Mouse (Mus musculus) neural tube, embryonic 11.5 days (tissue): ENCODE measurements at regions not wholly inside any gene's neighbourhood (a gene's known extent, or its start where the extent isn't known, plus 50 kb on each side); places are given as distances from the start of the nearest gene placed in this dataset.
A peak's percentile ranks its signal among the peaks of the same experiment; 100 is the strongest.

Experiments used
- ATAC-seq: fragments of 200-750 bp; cut with Nextera tagmentation; 2 replicates; pipeline ENCODE4 v1.8.0; 2017; ENCODE audit warnings: moderate number of reproducible peaks, mild to moderate bottlenecking, moderate TSS enrichment, moderate library complexity; ENCODE audit not compliant: insufficient read depth, low FRiP score, low TSS enrichment
- DNase-seq: peaks from one replicate; pipeline ENCODE4 v3.0.0-alpha.2; 2015; ENCODE audit warnings: low spot score
- H3K27ac ChIP-seq: fragments of 300-500 bp; sonication (generic); 2 replicates; pipeline ENCODE4 v1.5.1; 2014; ENCODE audit warnings: low read depth, mild to moderate bottlenecking, low read length
- H3K27me3 ChIP-seq: fragments of 300-500 bp; sonication (generic); 2 replicates; pipeline ENCODE4 v1.6.1; 2014; ENCODE audit warnings: mild to moderate bottlenecking, low read length, mixed read lengths; ENCODE audit not compliant: control insufficient read depth, insufficient read depth
- H3K36me3 ChIP-seq: fragments of 300-500 bp; sonication (generic); 2 replicates; pipeline ENCODE4 v1.6.1; 2014; ENCODE audit warnings: mild to moderate bottlenecking, low read length, moderate library complexity, mixed read lengths; ENCODE audit not compliant: control insufficient read depth, insufficient read depth
- H3K4me1 ChIP-seq: fragments of 300-500 bp; sonication (generic); 2 replicates; pipeline ENCODE4 v1.6.1; 2014; ENCODE audit warnings: low read length, mixed read lengths; ENCODE audit not compliant: control insufficient read depth, insufficient read depth
- H3K4me2 ChIP-seq: fragments of 300-500 bp; sonication (generic); 2 replicates; pipeline ENCODE4 v1.6.1; 2014; ENCODE audit warnings: low read depth, mild to moderate bottlenecking, moderate library complexity
- H3K4me3 ChIP-seq: fragments of 300-500 bp; sonication (generic); 2 replicates; pipeline ENCODE4 v1.5.1; 2014; ENCODE audit warnings: low read depth, low read length
- H3K9ac ChIP-seq: fragments of 300-500 bp; sonication (generic); 2 replicates; pipeline ENCODE4 v1.6.1; 2014; ENCODE audit warnings: mild to moderate bottlenecking, low read length
- H3K9me3 ChIP-seq: fragments of 300-500 bp; sonication (generic); 2 replicates; pipeline ENCODE4 v1.6.1; 2016; ENCODE audit warnings: low read length; ENCODE audit not compliant: control insufficient read depth
- WGBS: fragments of 180-500 bp; shearing (Covaris S2); extraction: QIAGEN DNeasy Blood & Tissue Kit; methylation state at CpG from one replicate; pipeline ENCODE4 v1.1.7; 2014; 5-methylcytosine and 5-hydroxymethylcytosine counted together

GRCm38 (mm10) chr5:74879098-74880047 is 165.2 kb downstream of the Chic2 start:
- no peak overlapping the region for H3K9ac ChIP-seq
- H3K4me1 ChIP-seq = no peaks in the 10 kb centered on the region
- WGBS = 72% methylated on average over 13 of the region's 13 CpGs
- no peaks in the 10 kb centered on the region for H3K36me3 ChIP-seq
- no peak overlapping the region for H3K4me2 ChIP-seq
- H3K27ac ChIP-seq = no peak overlapping the region
- DNase-seq = peak; percentile 28
- H3K9me3 ChIP-seq = no peaks in the 10 kb centered on the region
- H3K4me3 ChIP-seq = no peak overlapping the region
- ATAC-seq = no peak
- no peaks in the 10 kb centered on the region for H3K27me3 ChIP-seq

DNA sequence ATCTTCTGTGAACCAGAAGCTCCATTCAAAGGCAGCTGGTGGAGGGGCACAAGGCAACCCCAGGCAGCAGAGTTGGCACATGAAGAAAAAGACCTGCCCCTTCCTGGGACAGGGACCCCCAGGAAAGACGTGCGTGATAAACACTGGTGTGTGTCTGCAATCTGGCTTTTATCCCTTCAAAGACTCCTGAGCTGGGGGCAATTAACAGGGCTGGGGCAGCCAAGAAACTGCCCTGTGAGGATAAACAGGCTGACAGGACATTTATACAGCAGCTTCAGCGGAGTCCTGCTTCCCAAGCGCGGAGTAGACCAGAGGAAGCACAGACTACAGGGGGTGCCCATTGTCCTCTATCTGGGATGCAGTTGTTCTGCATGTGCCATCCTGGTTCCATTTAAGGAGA is 167.0 kb downstream of the Chic2 start:
- WGBS = 33% methylated on average over 5 of the region's 5 CpGs
- H3K9ac ChIP-seq = no peak overlapping the region
- H3K4me3 ChIP-seq = no peak overlapping the region
- H3K4me2 ChIP-seq = no peak overlapping the region
- no peak for ATAC-seq
- H3K27ac ChIP-seq = no peak overlapping the region
- no peaks in the 10 kb centered on the region for H3K4me1 ChIP-seq
- H3K27me3 ChIP-seq = no peaks in the 10 kb centered on the region
- no peak for DNase-seq
- no peaks in the 10 kb centered on the region for H3K9me3 ChIP-seq
- H3K36me3 ChIP-seq = no peaks in the 10 kb centered on the region

DNA sequence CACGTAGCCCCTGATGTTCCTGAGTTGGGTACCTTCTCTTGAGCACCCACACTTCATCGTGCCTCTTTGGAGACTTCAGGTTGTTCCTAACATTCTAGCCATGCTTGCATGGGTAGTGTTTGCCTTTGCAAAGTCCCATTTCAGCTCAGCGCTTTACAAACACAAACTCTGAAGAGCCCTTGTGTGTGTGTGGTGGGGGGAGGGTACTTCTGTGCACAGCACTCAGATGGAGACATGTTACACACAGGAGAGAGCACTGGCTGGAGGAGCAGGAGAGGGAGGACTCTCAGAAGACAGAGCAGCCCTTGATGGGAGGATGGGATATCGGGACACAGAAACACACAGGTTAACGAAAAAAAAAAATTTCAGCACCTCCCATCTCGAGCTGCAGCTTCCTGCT is 167.4 kb downstream of the Chic2 start:
- H3K9me3 ChIP-seq = no peaks in the 10 kb centered on the region
- DNase-seq = no peak
- no peaks in the 10 kb centered on the region for H3K4me1 ChIP-seq
- WGBS = 79% methylated on average over 6 of the region's 6 CpGs
- no peaks in the 10 kb centered on the region for H3K27me3 ChIP-seq
- H3K27ac ChIP-seq = no peak overlapping the region
- H3K9ac ChIP-seq = no peak overlapping the region
- ATAC-seq = no peak
- H3K4me2 ChIP-seq = no peak overlapping the region
- H3K36me3 ChIP-seq = no peaks in the 10 kb centered on the region
- no peak overlapping the region for H3K4me3 ChIP-seq

DNA sequence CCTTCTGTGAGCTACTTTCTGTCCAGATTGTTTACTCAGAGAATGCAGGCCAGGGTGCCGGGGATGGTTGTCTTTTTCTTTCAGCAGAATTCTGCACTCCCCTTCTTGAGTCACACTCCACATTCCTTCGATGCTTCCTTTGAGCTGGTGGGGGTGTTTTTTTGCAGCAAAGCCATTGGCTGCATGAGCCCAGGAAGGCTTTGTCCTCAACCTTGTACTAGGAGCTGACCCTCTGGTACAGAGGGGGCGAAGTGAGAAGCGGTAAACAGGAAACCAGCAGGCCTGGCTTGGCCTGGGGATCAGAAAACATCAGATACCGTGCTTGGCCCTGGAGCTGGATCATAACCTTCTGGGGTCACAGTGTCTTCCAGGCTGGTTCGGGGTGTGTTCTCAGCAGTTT is 169.9 kb downstream of the Chic2 start:
- no peak overlapping the region for H3K4me2 ChIP-seq
- H3K27ac ChIP-seq = no peak overlapping the region
- H3K4me1 ChIP-seq = no peaks in the 10 kb centered on the region
- no peak overlapping the region for H3K9ac ChIP-seq
- H3K4me3 ChIP-seq = no peak overlapping the region
- no peaks in the 10 kb centered on the region for H3K9me3 ChIP-seq
- H3K27me3 ChIP-seq = no peaks in the 10 kb centered on the region
- 57% methylated on average over 6 of the region's 6 CpGs for WGBS
- ATAC-seq = no peak
- H3K36me3 ChIP-seq = no peaks in the 10 kb centered on the region
- DNase-seq = no peak

GRCm38 (mm10) chr5:74870615-74871014 is 167.9 kb upstream of the Lnx1 start:
- ATAC-seq (no peak), DNase-seq (no peak)
- WGBS = 83% methylated on average over 12 of the region's 12 CpGs
- Histone ChIP-seq H3K9me3 (no peaks in the 10 kb centered on the region), H3K27me3 (no peaks in the 10 kb centered on the region), H3K4me3 (no peak overlapping the region), H3K27ac (no peak overlapping the region), H3K4me2 (no peak overlapping the region), H3K9ac (no peak overlapping the region), H3K4me1 (no peaks in the 10 kb centered on the region), H3K36me3 (no peaks in the 10 kb centered on the region)

GRCm38 (mm10) chr5:74867113-74867785 is 164.5 kb upstream of the Lnx1 start:
- H3K4me2 ChIP-seq = no peak overlapping the region
- WGBS = 92% methylated on average over 11 of the region's 11 CpGs
- H3K9me3 ChIP-seq = no peaks in the 10 kb centered on the region
- no peaks in the 10 kb centered on the region for H3K27me3 ChIP-seq
- H3K4me3 ChIP-seq = no peak overlapping the region
- ATAC-seq (no peak), DNase-seq (no peak)
- H3K27ac ChIP-seq = no peak overlapping the region
- no peaks in the 10 kb centered on the region for H3K36me3 ChIP-seq
- H3K4me1 ChIP-seq = no peaks in the 10 kb centered on the region
- H3K9ac ChIP-seq = no peak overlapping the region

- ATAC-seq = no peak
- no peaks in the 10 kb centered on the region for H3K27me3 ChIP-seq
- WGBS = 81% methylated on average over 7 of the region's 7 CpGs
These were observed 164.0 kb upstream of the Lnx1 start for GRCm38 (mm10) chr5:74866697-74867096.

DNA sequence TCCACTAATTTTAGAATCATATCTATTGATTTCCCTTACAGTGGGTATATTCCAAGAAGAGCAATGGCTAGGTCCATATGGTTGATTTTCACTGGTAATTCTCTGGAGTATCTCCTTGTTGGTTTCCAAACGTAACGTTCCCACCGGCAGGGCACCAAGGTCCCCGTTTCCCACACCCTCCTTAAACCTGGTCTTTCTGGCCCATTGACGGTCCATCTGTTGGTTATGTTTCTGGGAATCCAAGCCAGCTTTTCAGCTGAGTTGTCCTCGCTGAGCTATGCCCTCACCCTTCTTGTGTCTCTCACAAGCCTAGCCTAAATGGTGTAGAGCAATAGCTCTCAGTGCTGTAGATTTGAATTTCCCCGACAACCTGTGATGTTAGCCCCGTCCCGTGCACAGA is 162.7 kb upstream of the Lnx1 start:
- 92% methylated on average over 9 of the region's 9 CpGs for WGBS
- H3K4me2 ChIP-seq = no peak overlapping the region
- DNase-seq = no peak
- no peaks in the 10 kb centered on the region for H3K36me3 ChIP-seq
- ATAC-seq = no peak
- no peak overlapping the region for H3K27ac ChIP-seq
- no peaks in the 10 kb centered on the region for H3K9me3 ChIP-seq
- H3K4me1 ChIP-seq = no peaks in the 10 kb centered on the region
- H3K4me3 ChIP-seq = no peak overlapping the region
- no peaks in the 10 kb centered on the region for H3K27me3 ChIP-seq
- H3K9ac ChIP-seq = no peak overlapping the region

More at GRCm38 (mm10) chr5:74866697-74867096, 164.0 kb upstream of the Lnx1 start:
- no peaks in the 10 kb centered on the region for H3K9me3 ChIP-seq
- H3K36me3 ChIP-seq = no peaks in the 10 kb centered on the region
- no peaks in the 10 kb centered on the region for H3K4me1 ChIP-seq
- no peak overlapping the region for H3K27ac ChIP-seq
- DNase-seq = no peak
- H3K9ac ChIP-seq = no peak overlapping the region
- H3K4me3 ChIP-seq = no peak overlapping the region
- H3K4me2 ChIP-seq = no peak overlapping the region
